Mouse (Mus musculus): Measurements from ENCODE around the gene Shisa5. TPM values are rescaled to one million over a fixed set of nuclear protein-coding genes. Genes with fewer than 3 reads are reported as not detected.

Gene Shisa5
- total RNA-seq, 2 experiments from 2014 or later, result 31.4 to 55.0 TPM

GRCm38 (mm10) chr9:109021428-109021827 is 16.9 kb upstream of the Shisa5 start:
- DNase-seq, result no peak

GRCm38 (mm10) chr9:109022866-109023685 is 15.3 kb upstream of the Shisa5 start:
- peak in 1 of 2 experiments; percentile 45 for DNase-seq

- DNase-seq, result peak; percentile 60 to 61
These were observed 10.8 kb upstream of the Shisa5 start for GRCm38 (mm10) chr9:109027521-109027920.

- no peak for DNase-seq
These were observed 9.9 kb upstream of the Shisa5 start for GRCm38 (mm10) chr9:109028421-109028820.

GRCm38 (mm10) chr9:109028919-109029318 is 9.4 kb upstream of the Shisa5 start:
- DNase-seq, result no peak

- DNase-seq, result no peak
These were observed 8.1 kb upstream of the Shisa5 start for GRCm38 (mm10) chr9:109030312-109030711.

- no peak for DNase-seq
These were observed 7.4 kb upstream of the Shisa5 start for GRCm38 (mm10) chr9:109031001-109031400.

GRCm38 (mm10) chr9:109031686-109032085 is 6.7 kb upstream of the Shisa5 start:
- no peak for DNase-seq

- no peak for DNase-seq
These were observed 5.9 kb upstream of the Shisa5 start for GRCm38 (mm10) chr9:109032435-109032834.

GRCm38 (mm10) chr9:109038901-109039364 is 568 bp downstream of the Shisa5 start:
- DNase-seq, result peak; percentile 82 to 89

- DNase-seq, result no peak
These were observed 1.3 kb downstream of the Shisa5 start for GRCm38 (mm10) chr9:109039681-109040080.

GRCm38 (mm10) chr9:109040216-109040615 is 1.9 kb downstream of the Shisa5 start:
- no peak for DNase-seq

GRCm38 (mm10) chr9:109040906-109041305 is 2.5 kb downstream of the Shisa5 start:
- DNase-seq, result no peak

- no peak for DNase-seq
These were observed 3.0 kb downstream of the Shisa5 start for GRCm38 (mm10) chr9:109041351-109041750.

GRCm38 (mm10) chr9:109046306-109046705 is 7.9 kb downstream of the Shisa5 start:
- DNase-seq, result peak; percentile 72 to 77

- DNase-seq, result no peak
These were observed 11.0 kb downstream of the Shisa5 start for GRCm38 (mm10) chr9:109049316-109049715.

- no peak for DNase-seq
These were observed 11.8 kb downstream of the Shisa5 start for GRCm38 (mm10) chr9:109049996-109050673.

GRCm38 (mm10) chr9:109050674-109050997 is 12.3 kb downstream of the Shisa5 start:
- no peak for DNase-seq

- no peak for DNase-seq
These were observed 12.7 kb downstream of the Shisa5 start for GRCm38 (mm10) chr9:109051011-109051501.

GRCm38 (mm10) chr9:109051651-109052489 is 13.5 kb downstream of the Shisa5 start:
- DNase-seq, result no peak

- no peak for DNase-seq
These were observed 14.3 kb downstream of the Shisa5 start for GRCm38 (mm10) chr9:109052490-109053260.

GRCm38 (mm10) chr9:109053366-109053765 is 15.0 kb downstream of the Shisa5 start:
- DNase-seq, result no peak
